Mouse (Mus musculus): ENCODE measurements around the gene Panx3.

The Panx3 gene

GRCm38 (mm10) chr9:37634269-37634668 lies 34.8 kb downstream of the Panx3 start:
- DNase-seq (ENCODE audit: low spot score in 2 of 2): no peak

GRCm38 (mm10) chr9:37632305-37632704 lies 36.7 kb downstream of the Panx3 start:
- no peak for DNase-seq (ENCODE audit: low spot score in 2 of 2)

- DNase-seq (ENCODE audit: low spot score in 2 of 2): no peak
Measured at GRCm38 (mm10) chr9:37629941-37630340, 39.1 kb downstream of the Panx3 start.

- no peak for DNase-seq (ENCODE audit: low spot score in 2 of 2)
Measured at GRCm38 (mm10) chr9:37628581-37628980, 40.5 kb downstream of the Panx3 start.

- no peak for DNase-seq (ENCODE audit: low spot score in 2 of 2)
Measured at GRCm38 (mm10) chr9:37627263-37627662, 41.8 kb downstream of the Panx3 start.

GRCm38 (mm10) chr9:37626103-37626567 lies 42.9 kb downstream of the Panx3 start:
- DNase-seq (ENCODE audit: low spot score in 2 of 2): no peak

- DNase-seq (ENCODE audit: low spot score in 2 of 2): no peak
Measured at GRCm38 (mm10) chr9:37625641-37626040, 43.4 kb downstream of the Panx3 start.

GRCm38 (mm10) chr9:37625129-37625528 lies 43.9 kb downstream of the Panx3 start:
- no peak for DNase-seq (ENCODE audit: low spot score in 2 of 2)

GRCm38 (mm10) chr9:37624502-37624901 lies 44.5 kb downstream of the Panx3 start:
- DNase-seq (ENCODE audit: low spot score in 2 of 2): no peak

- DNase-seq (ENCODE audit: low spot score in 2 of 2): no peak
Measured at GRCm38 (mm10) chr9:37623981-37624380, 45.1 kb downstream of the Panx3 start.

GRCm38 (mm10) chr9:37621290-37621689 lies 47.7 kb downstream of the Panx3 start:
- DNase-seq (ENCODE audit: low spot score in 2 of 2): no peak

- peak; percentile 34 to 41 for DNase-seq (ENCODE audit: low spot score in 2 of 2)
Measured at GRCm38 (mm10) chr9:37616770-37617169, 52.3 kb downstream of the Panx3 start.

GRCm38 (mm10) chr9:37615220-37615619 lies 53.8 kb downstream of the Panx3 start:
- DNase-seq (ENCODE audit: low spot score in 2 of 2): no peak

- DNase-seq (ENCODE audit: low spot score in 2 of 2): no peak
Measured at GRCm38 (mm10) chr9:37614316-37614715, 54.7 kb downstream of the Panx3 start.

GRCm38 (mm10) chr9:37613911-37614280 lies 55.1 kb downstream of the Panx3 start:
- DNase-seq (ENCODE audit: low spot score in 2 of 2): no peak

GRCm38 (mm10) chr9:37613182-37613910 lies 55.7 kb downstream of the Panx3 start, which contains the start of gene Spa17:
Spa17 (minus strand) TSS chr9:37613722.
- DNase-seq (ENCODE audit: low spot score in 2 of 2): peak; percentile 73 to 82
